Mouse (Mus musculus): ENCODE measurements around the gene Zfp322a. TPM values are rescaled to one million over a fixed set of nuclear protein-coding genes. Genes with fewer than 3 reads are reported as not detected.

Zfp322a gene
- 19.2 TPM for total RNA-seq (2023)

DNA sequence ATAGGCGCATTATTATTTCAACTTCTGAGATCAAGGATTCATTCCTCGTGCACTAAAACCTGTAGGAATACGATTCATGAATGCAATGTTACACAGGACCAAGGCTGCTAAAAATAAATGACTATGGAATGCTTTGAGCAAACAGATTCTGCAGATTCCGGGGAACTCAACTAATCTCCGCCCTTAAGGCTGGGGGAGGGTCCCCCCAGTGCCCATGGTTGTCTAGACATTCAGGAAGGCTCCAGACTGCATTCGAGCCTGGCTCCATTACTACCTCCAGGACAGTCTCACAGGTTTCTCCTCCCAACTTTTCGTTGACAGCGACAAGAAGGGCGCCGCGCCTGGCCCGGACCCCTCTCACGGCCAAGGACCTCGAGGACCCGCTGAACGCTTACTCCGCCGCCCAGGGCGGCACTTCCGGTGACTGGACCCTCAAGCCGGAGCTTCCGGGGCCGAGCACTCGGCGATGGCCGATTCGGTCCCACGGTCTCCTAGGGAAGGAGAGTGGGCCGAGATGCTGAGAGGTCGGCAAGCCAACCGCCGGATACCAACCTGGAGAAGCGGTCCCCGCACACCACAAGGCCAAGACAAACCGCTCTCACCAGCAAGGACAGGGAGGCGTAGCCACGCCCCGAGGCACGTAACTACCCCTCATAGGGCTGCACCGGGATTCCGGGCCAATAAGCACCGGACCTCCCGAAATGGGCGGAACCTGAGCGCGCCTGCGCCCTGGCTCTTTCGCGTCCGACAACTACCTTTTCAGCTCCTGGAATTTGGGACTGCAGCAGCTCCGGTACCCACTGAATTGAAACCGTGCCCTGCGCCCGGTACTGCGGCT is at the start of gene Zfp322a:
Gene Zfp322a (minus strand): TSS at position 626 of the 838 bp plus-strand sequence.

Other genes starting within 250 kb of the Zfp322a start
- gene Vmn1r218, start 236.1 kb downstream of the Zfp322a start, total RNA-seq (2023): not detected
- gene Vmn1r219, start 209.9 kb downstream of the Zfp322a start, total RNA-seq (2023): not detected
- gene Vmn1r220, start 181.2 kb downstream of the Zfp322a start, total RNA-seq (2023): not detected
- gene Vmn1r221, start 155.1 kb downstream of the Zfp322a start, total RNA-seq (2023): not detected
- gene Vmn1r222, start 133.3 kb downstream of the Zfp322a start, total RNA-seq (2023): not detected
- not detected for gene Vmn1r223, start 122.1 kb downstream of the Zfp322a start, total RNA-seq (2023)
- gene Abt1, start 54.7 kb upstream of the Zfp322a start, total RNA-seq (2023): 18.1 TPM
- gene Btn1a1, start 96.7 kb upstream of the Zfp322a start, total RNA-seq (2023): not detected
- gene Btn2a2, start 119.6 kb upstream of the Zfp322a start, total RNA-seq (2023): not detected
- gene Hist1h4h, start 161.8 kb upstream of the Zfp322a start, total RNA-seq (2023): 194 TPM
- gene Hist1h2af, start 164.7 kb upstream of the Zfp322a start, total RNA-seq (2023): 10.1 TPM
- gene Hist1h3g, start 166.2 kb upstream of the Zfp322a start, total RNA-seq (2023): not detected
- gene Hist1h2bh, start 174.2 kb upstream of the Zfp322a start, total RNA-seq (2023): 4.1 TPM
- gene Hist1h3f, start 174.8 kb upstream of the Zfp322a start, total RNA-seq (2023): 49.5 TPM
- gene Hist1h4f, start 182.4 kb upstream of the Zfp322a start, total RNA-seq (2023): 34.0 TPM
- 5.9 TPM for gene Hist1h1d, start 184.1 kb upstream of the Zfp322a start, total RNA-seq (2023)
- gene Hist1h3e, start 193.2 kb upstream of the Zfp322a start, total RNA-seq (2023): 112 TPM
- gene Hist1h2ae, start 202.0 kb upstream of the Zfp322a start, total RNA-seq (2023): 7.7 TPM
- gene Hist1h2bg, start 202.2 kb upstream of the Zfp322a start, total RNA-seq (2023): 132 TPM
- gene Hist1h2bf, start 205.0 kb upstream of the Zfp322a start, total RNA-seq (2023): 76.2 TPM
- gene Hist1h2ad, start 205.2 kb upstream of the Zfp322a start, total RNA-seq (2023): 2.4 TPM
- 2.3 TPM for gene Hist1h3d, start 206.6 kb upstream of the Zfp322a start, total RNA-seq (2023)
- gene Hist1h4d, start 212.4 kb upstream of the Zfp322a start, total RNA-seq (2023): 124 TPM

All from CD4-positive naive resting alpha-beta T cell, adult 57 days (primary cell).